Mouse (Mus musculus): ENCODE data around the gene Abcg4. TPM values are rescaled to one million over a fixed set of nuclear protein-coding genes. Genes with fewer than 3 reads are reported as not detected.

Gene Abcg4
- polyA plus RNA-seq, 1 experiment, result 0.89 TPM

GRCm38 (mm10) chr9:44334396-44335330, 46.2 kb upstream of the Abcg4 start, which contains the start of gene H2afx:
Gene H2afx, plus strand, starts transcription at chr9:44334694.
- peaks cover 7% of the 10 kb centered on the region for H3K36me3 ChIP-seq (ENCODE audit: control insufficient read depth, insufficient read depth, low read length)
- TF ChIP-seq CTCF (IDR thresholded peaks at IDR 0.05; ENCODE audit: control insufficient read depth, insufficient read depth, insufficient replicate concordance, low read depth, low read length), result peak; percentile 18; the same call in 1 of the 2 replicates
- peak; percentile 100 for TF ChIP-seq POLR2A (IDR thresholded peaks at IDR 0.05; ENCODE audit: control insufficient read depth, low read depth, low read length)
- peak within 1 kb of the TSS; percentile 98 for H3K27ac ChIP-seq (ENCODE audit: control insufficient read depth, insufficient read depth, low read depth, low read length)
- H3K4me3 ChIP-seq (ENCODE audit: control insufficient read depth, low read depth, low read length), result peak within 1 kb of the TSS; percentile 98
- peaks cover 7% of the 10 kb centered on the region for H3K4me1 ChIP-seq (ENCODE audit: control insufficient read depth, insufficient read depth, low read length)
- H3K27me3 ChIP-seq (ENCODE audit: control insufficient read depth, insufficient read depth, low read length), result no peaks in the 10 kb centered on the region

DNA sequence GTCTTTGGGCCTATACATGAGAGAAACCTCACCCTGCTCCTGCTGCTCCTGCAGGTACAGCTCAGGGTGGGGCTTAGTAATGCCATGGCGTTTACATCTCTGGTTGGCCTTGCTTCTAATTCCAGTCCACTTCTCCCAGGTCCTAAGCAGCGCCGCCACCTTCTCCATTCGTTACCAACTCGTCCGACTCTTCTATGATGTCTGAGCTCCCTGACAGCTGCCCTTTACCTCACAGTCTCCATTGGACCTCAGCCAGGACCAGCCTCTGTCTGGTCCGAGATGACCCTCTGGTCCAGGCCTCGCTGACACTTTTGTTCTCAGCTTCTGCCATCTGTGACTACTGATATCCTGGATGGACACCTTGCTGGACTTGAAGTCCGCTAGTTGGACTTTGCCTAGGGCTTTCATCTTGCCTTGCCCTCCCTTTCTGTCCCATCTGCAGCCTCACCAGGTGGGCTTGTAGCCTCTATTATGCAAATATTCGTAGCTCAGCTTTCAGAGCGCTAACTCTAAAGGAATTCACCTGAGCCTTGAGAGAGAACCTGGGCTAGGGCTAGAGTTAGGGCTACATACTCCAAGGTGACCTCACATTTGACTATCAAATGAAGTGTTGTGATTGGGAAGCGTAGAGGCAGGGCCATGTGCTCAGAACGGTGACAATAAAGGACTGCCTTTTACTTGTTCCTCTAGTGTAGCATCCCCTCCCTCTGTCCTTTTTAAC, 44.7 kb upstream of the Abcg4 start:
- Histone ChIP-seq H3K27ac (ENCODE audit: control insufficient read depth, insufficient read depth, low read depth, low read length) (no peak overlapping the region), H3K27me3 (ENCODE audit: control insufficient read depth, insufficient read depth, low read length) (no peaks in the 10 kb centered on the region), H3K4me3 (ENCODE audit: control insufficient read depth, low read depth, low read length) (peak overlapping the region; percentile 70), H3K36me3 (ENCODE audit: control insufficient read depth, insufficient read depth, low read length) (peaks cover 7% of the 10 kb centered on the region), H3K4me1 (ENCODE audit: control insufficient read depth, insufficient read depth, low read length) (peaks cover 7% of the 10 kb centered on the region)
- TF ChIP-seq CTCF (IDR thresholded peaks at IDR 0.05; ENCODE audit: control insufficient read depth, insufficient read depth, insufficient replicate concordance, low read depth, low read length), result no peak
- TF ChIP-seq POLR2A (IDR thresholded peaks at IDR 0.05; ENCODE audit: control insufficient read depth, low read depth, low read length), result no peak

- Histone ChIP-seq H3K4me3 (ENCODE audit: control insufficient read depth, low read depth, low read length) (no peak overlapping the region), H3K4me1 (ENCODE audit: control insufficient read depth, insufficient read depth, low read length) (peaks cover 21% of the 10 kb centered on the region), H3K27ac (ENCODE audit: control insufficient read depth, insufficient read depth, low read depth, low read length) (no peak overlapping the region), H3K36me3 (ENCODE audit: control insufficient read depth, insufficient read depth, low read length) (peaks cover 5% of the 10 kb centered on the region), H3K27me3 (ENCODE audit: control insufficient read depth, insufficient read depth, low read length) (no peaks in the 10 kb centered on the region)
- TF ChIP-seq CTCF (IDR thresholded peaks at IDR 0.05; ENCODE audit: control insufficient read depth, insufficient read depth, insufficient replicate concordance, low read depth, low read length), result no peak
- no peak for TF ChIP-seq POLR2A (IDR thresholded peaks at IDR 0.05; ENCODE audit: control insufficient read depth, low read depth, low read length)
These were observed 42.3 kb upstream of the Abcg4 start for GRCm38 (mm10) chr9:44330736-44331135.

- Histone ChIP-seq H3K4me3 (ENCODE audit: control insufficient read depth, low read depth, low read length) (no peak overlapping the region), H3K27ac (ENCODE audit: control insufficient read depth, insufficient read depth, low read depth, low read length) (no peak overlapping the region), H3K4me1 (ENCODE audit: control insufficient read depth, insufficient read depth, low read length) (peaks cover 19% of the 10 kb centered on the region), H3K27me3 (ENCODE audit: control insufficient read depth, insufficient read depth, low read length) (no peaks in the 10 kb centered on the region), H3K36me3 (ENCODE audit: control insufficient read depth, insufficient read depth, low read length) (peaks cover 2% of the 10 kb centered on the region)
- TF ChIP-seq CTCF (IDR thresholded peaks at IDR 0.05; ENCODE audit: control insufficient read depth, insufficient read depth, insufficient replicate concordance, low read depth, low read length) (no peak), POLR2A (IDR thresholded peaks at IDR 0.05; ENCODE audit: control insufficient read depth, low read depth, low read length) (no peak)
These were observed 39.5 kb upstream of the Abcg4 start for GRCm38 (mm10) chr9:44327926-44328325.

DNA sequence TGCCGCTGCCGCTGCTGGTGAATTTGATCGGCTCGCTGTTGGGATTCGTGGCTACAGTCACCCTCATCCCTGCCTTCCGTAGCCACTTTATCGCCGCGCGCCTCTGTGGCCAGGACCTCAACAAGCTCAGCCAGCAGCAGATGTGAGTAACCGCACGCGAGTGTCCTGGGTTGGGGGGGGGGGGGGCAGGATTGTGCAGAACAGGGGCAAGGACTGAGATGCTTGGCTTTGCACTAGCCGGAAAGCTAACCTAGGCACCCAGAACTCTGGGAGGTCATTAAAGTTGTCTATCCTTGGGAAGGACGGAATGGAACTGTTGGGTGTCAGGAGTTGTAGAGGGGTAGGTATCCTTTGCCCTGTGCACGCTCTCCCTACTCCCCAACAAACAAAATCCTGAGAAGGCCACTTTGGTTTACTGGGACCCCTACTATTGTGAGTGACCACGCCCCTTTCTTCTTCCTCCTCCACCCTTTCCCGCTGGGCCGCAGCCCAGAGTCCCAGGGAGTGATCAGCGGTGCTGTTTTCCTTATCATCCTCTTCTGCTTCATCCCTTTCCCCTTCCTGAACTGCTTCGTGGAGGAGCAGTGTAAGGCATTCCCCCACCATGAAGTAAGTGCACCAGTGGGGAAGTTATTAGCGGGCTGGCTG, 38.8 kb upstream of the Abcg4 start:
- peak overlapping the region; percentile 90 for H3K27ac ChIP-seq (ENCODE audit: control insufficient read depth, insufficient read depth, low read depth, low read length)
- TF ChIP-seq CTCF (IDR thresholded peaks at IDR 0.05; ENCODE audit: control insufficient read depth, insufficient read depth, insufficient replicate concordance, low read depth, low read length) (no peak), POLR2A (IDR thresholded peaks at IDR 0.05; ENCODE audit: control insufficient read depth, low read depth, low read length) (no peak)
- no peaks in the 10 kb centered on the region for H3K27me3 ChIP-seq (ENCODE audit: control insufficient read depth, insufficient read depth, low read length)
- H3K4me3 ChIP-seq (ENCODE audit: control insufficient read depth, low read depth, low read length), result peak overlapping the region; percentile 95
- peaks cover 19% of the 10 kb centered on the region for H3K4me1 ChIP-seq (ENCODE audit: control insufficient read depth, insufficient read depth, low read length)
- peaks cover 2% of the 10 kb centered on the region; the same call in 1 of the 2 replicates for H3K36me3 ChIP-seq (ENCODE audit: control insufficient read depth, insufficient read depth, low read length)

DNA sequence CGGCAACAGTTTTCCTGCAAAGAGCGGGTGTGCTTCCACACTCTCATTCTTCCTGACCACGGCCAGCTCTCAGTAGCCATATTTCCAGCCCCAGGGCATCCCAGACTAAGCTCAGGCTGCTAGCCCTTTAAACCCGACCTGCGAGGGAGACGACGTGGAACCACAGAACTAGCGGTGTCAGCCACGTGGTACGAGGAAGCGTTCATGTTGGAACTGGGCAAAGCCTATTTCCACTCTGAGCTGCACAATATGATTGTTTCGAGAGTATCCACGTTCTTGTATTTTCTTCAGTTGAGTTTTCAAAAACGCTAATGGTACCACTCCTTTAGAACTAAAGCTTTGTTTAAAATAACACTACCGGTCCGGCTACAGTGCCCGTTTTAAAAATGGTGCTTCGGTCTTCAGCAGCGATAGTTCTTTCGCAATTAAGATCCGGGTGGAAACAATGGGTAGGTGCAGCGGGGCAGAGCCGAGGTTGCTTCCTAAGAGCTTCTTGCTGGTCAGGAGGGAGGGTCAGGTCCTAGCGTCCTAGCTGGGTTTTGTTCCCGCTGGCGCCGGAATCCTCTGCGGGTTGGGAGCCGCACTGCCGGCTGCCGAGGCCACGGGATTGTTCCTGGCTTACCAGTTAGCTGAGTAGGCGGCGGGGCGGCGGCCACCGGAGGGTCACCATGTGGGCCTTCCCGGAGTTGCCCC, 38.1 kb upstream of the Abcg4 start:
- TF ChIP-seq POLR2A (IDR thresholded peaks at IDR 0.05; ENCODE audit: control insufficient read depth, low read depth, low read length) (peak; percentile 60), CTCF (IDR thresholded peaks at IDR 0.05; ENCODE audit: control insufficient read depth, insufficient read depth, insufficient replicate concordance, low read depth, low read length) (no peak)
- H3K36me3 ChIP-seq (ENCODE audit: control insufficient read depth, insufficient read depth, low read length), result peaks cover 2% of the 10 kb centered on the region; the same call in 1 of the 2 replicates
- peaks cover 19% of the 10 kb centered on the region for H3K4me1 ChIP-seq (ENCODE audit: control insufficient read depth, insufficient read depth, low read length)
- peak overlapping the region; percentile 95 for H3K4me3 ChIP-seq (ENCODE audit: control insufficient read depth, low read depth, low read length)
- H3K27me3 ChIP-seq (ENCODE audit: control insufficient read depth, insufficient read depth, low read length), result no peaks in the 10 kb centered on the region
- H3K27ac ChIP-seq (ENCODE audit: control insufficient read depth, insufficient read depth, low read depth, low read length), result peak overlapping the region; percentile 90

All from testis, adult 2 months (tissue).